Mouse (Mus musculus): ENCODE measurements around the gene Miga1. TPM values are rescaled to one million over a fixed set of nuclear protein-coding genes. Genes with fewer than 3 reads are reported as not detected.
A peak's percentile ranks its signal among the peaks of the same experiment; 100 is the strongest.

Gene Miga1
- 15.9 and 16.4 TPM in 2 replicates for polyA plus RNA-seq (2014; fragmentation: Nextera tagmentation; extraction: Ambion mirVana)

DNA sequence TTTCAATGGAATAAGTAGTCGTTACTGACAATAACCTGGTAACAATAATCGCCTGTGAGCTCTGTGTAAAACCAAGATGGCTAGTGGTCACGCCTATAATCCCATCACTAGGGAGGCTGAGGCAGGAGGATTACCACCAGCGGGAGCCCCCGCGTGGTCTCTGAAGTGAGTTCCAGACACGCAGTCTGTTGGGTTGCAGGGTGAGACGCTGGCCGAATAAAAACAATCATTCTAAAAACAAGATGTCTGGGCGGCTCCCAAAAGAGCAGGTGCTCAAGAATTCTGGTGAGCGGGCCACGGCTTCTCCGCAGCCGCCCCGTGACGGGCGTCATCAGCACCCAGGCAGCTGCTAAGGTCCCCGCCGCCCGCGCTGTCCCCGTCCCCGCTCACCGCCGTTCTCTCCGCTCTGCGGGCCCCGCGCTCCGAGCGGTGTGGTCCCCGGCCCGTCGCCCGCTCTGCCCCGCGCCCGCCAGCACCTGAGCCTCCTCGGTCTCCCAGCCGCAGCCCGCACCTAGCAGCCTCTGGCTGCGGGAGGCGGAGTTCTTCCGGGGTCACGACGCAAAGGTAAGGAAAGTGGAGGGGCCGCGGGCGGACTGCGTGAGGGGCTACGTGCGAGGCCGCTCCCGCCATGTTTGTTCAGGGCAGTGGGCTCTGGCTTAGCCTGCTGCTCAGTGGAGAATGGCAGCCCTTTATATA, at the start of gene Miga1:
Miga1 (minus strand) TSS at position 546 of the 696 bp plus-strand sequence.
- 3% methylated on average over 54 of the region's 54 CpGs for WGBS
- peaks cover 23% of the 10 kb centered on the region for H3K36me3 ChIP-seq (ENCODE audit: control insufficient read depth, insufficient read depth, low read length)
- peaks cover 2 to 4% of the 10 kb centered on the region in 2 experiments; a peak in 2 of 4 replicates for H3K4me1 ChIP-seq (ENCODE audit: control insufficient read depth in 2 of 2, insufficient read depth in 2 of 2, low read length in 2 of 2)
- H3K9me3 ChIP-seq (ENCODE audit: control insufficient read depth, low read length), result no peaks in the 10 kb centered on the region
- peak; percentile 88 for ATAC-seq (ENCODE audit: insufficient number of reproducible peaks, insufficient read depth, low FRiP score, low read depth)
- H3K27me3 ChIP-seq (ENCODE audit: control insufficient read depth, insufficient read depth, low read length), result no peaks in the 10 kb centered on the region
- peak within 1 kb of the TSS in 1 of 2 experiments; percentile 26; a peak in 1 of 4 replicates for H3K27ac ChIP-seq (replicated peaks in 1 of 2; ENCODE audit: control insufficient read depth in 1 of 2, insufficient read depth in 1 of 2, low read depth in 2 of 2, low read length in 2 of 2)
- peak within 1 kb of the TSS; percentile 91 to 95 for H3K4me3 ChIP-seq (ENCODE audit: control insufficient read depth in 1 of 2, insufficient read depth in 1 of 2, low read depth in 1 of 2, low read length in 2 of 2)
- peak within 1 kb of the TSS; percentile 74 for H3K4me2 ChIP-seq (ENCODE audit: low read length)
- peak within 1 kb of the TSS; percentile 87 for H3K9ac ChIP-seq (ENCODE audit: low read length)

GRCm38 (mm10) chr3:152384106-152384505, 43.9 kb upstream of the Miga1 start:
- Histone ChIP-seq H3K27ac (replicated peaks in 1 of 2; ENCODE audit: control insufficient read depth in 1 of 2, insufficient read depth in 1 of 2, low read depth in 2 of 2, low read length in 2 of 2) (no peak overlapping the region), H3K4me3 (ENCODE audit: control insufficient read depth in 1 of 2, insufficient read depth in 1 of 2, low read depth in 1 of 2, low read length in 2 of 2) (no peak overlapping the region), H3K9me3 (ENCODE audit: control insufficient read depth, low read length) (no peaks in the 10 kb centered on the region), H3K27me3 (ENCODE audit: control insufficient read depth, insufficient read depth, low read length) (no peaks in the 10 kb centered on the region), H3K4me1 (ENCODE audit: control insufficient read depth in 2 of 2, insufficient read depth in 2 of 2, low read length in 2 of 2) (no peaks in the 10 kb centered on the region), H3K9ac (ENCODE audit: low read length) (no peak overlapping the region), H3K36me3 (ENCODE audit: control insufficient read depth, insufficient read depth, low read length) (peaks cover 90% of the 10 kb centered on the region), H3K4me2 (ENCODE audit: low read length) (no peak overlapping the region)
- 75% methylated on average over 11 of the region's 11 CpGs for WGBS
- ATAC-seq (ENCODE audit: insufficient number of reproducible peaks, insufficient read depth, low FRiP score, low read depth), result no peak

- no peak overlapping the region for H3K4me2 ChIP-seq (ENCODE audit: low read length)
- no peak overlapping the region for H3K4me3 ChIP-seq (ENCODE audit: control insufficient read depth in 1 of 2, insufficient read depth in 1 of 2, low read depth in 1 of 2, low read length in 2 of 2)
- no peak overlapping the region for H3K9ac ChIP-seq (ENCODE audit: low read length)
- H3K27ac ChIP-seq (replicated peaks in 1 of 2; ENCODE audit: control insufficient read depth in 1 of 2, insufficient read depth in 1 of 2, low read depth in 2 of 2, low read length in 2 of 2), result no peak overlapping the region
- WGBS, result 83% methylated on average over 4 of the region's 4 CpGs
- H3K27me3 ChIP-seq (ENCODE audit: control insufficient read depth, insufficient read depth, low read length), result no peaks in the 10 kb centered on the region
- peaks cover 94% of the 10 kb centered on the region for H3K36me3 ChIP-seq (ENCODE audit: control insufficient read depth, insufficient read depth, low read length)
- H3K4me1 ChIP-seq (ENCODE audit: control insufficient read depth in 2 of 2, insufficient read depth in 2 of 2, low read length in 2 of 2), result no peaks in the 10 kb centered on the region
- no peaks in the 10 kb centered on the region for H3K9me3 ChIP-seq (ENCODE audit: control insufficient read depth, low read length)
- ATAC-seq (ENCODE audit: insufficient number of reproducible peaks, insufficient read depth, low FRiP score, low read depth), result no peak
These were observed 35.9 kb upstream of the Miga1 start for GRCm38 (mm10) chr3:152376063-152376462.

- Histone ChIP-seq H3K36me3 (ENCODE audit: control insufficient read depth, insufficient read depth, low read length) (peaks cover 99% of the 10 kb centered on the region), H3K9me3 (ENCODE audit: control insufficient read depth, low read length) (no peaks in the 10 kb centered on the region), H3K4me1 (ENCODE audit: control insufficient read depth in 2 of 2, insufficient read depth in 2 of 2, low read length in 2 of 2) (no peaks in the 10 kb centered on the region), H3K4me3 (ENCODE audit: control insufficient read depth in 1 of 2, insufficient read depth in 1 of 2, low read depth in 1 of 2, low read length in 2 of 2) (no peak overlapping the region), H3K27me3 (ENCODE audit: control insufficient read depth, insufficient read depth, low read length) (no peaks in the 10 kb centered on the region), H3K9ac (ENCODE audit: low read length) (no peak overlapping the region), H3K4me2 (ENCODE audit: low read length) (no peak overlapping the region), H3K27ac (replicated peaks in 1 of 2; ENCODE audit: control insufficient read depth in 1 of 2, insufficient read depth in 1 of 2, low read depth in 2 of 2, low read length in 2 of 2) (no peak overlapping the region)
- 94% methylated on average over 2 of the region's 2 CpGs for WGBS
- no peak for ATAC-seq (ENCODE audit: insufficient number of reproducible peaks, insufficient read depth, low FRiP score, low read depth)
These were observed 24.0 kb upstream of the Miga1 start for GRCm38 (mm10) chr3:152364181-152364580.

GRCm38 (mm10) chr3:152359151-152359550, 18.9 kb upstream of the Miga1 start:
- H3K27me3 ChIP-seq (ENCODE audit: control insufficient read depth, insufficient read depth, low read length), result no peaks in the 10 kb centered on the region
- peaks cover 57% of the 10 kb centered on the region for H3K36me3 ChIP-seq (ENCODE audit: control insufficient read depth, insufficient read depth, low read length)
- H3K4me1 ChIP-seq (ENCODE audit: control insufficient read depth in 2 of 2, insufficient read depth in 2 of 2, low read length in 2 of 2), result no peaks in the 10 kb centered on the region; a peak in 1 of 4 replicates
- H3K9ac ChIP-seq (ENCODE audit: low read length), result no peak overlapping the region
- 80% methylated on average over 7 of the region's 7 CpGs for WGBS
- H3K27ac ChIP-seq (replicated peaks in 1 of 2; ENCODE audit: control insufficient read depth in 1 of 2, insufficient read depth in 1 of 2, low read depth in 2 of 2, low read length in 2 of 2), result no peak overlapping the region
- H3K4me2 ChIP-seq (ENCODE audit: low read length), result no peak overlapping the region
- no peak for ATAC-seq (ENCODE audit: insufficient number of reproducible peaks, insufficient read depth, low FRiP score, low read depth)
- no peak overlapping the region for H3K4me3 ChIP-seq (ENCODE audit: control insufficient read depth in 1 of 2, insufficient read depth in 1 of 2, low read depth in 1 of 2, low read length in 2 of 2)
- H3K9me3 ChIP-seq (ENCODE audit: control insufficient read depth, low read length), result no peaks in the 10 kb centered on the region

DNA sequence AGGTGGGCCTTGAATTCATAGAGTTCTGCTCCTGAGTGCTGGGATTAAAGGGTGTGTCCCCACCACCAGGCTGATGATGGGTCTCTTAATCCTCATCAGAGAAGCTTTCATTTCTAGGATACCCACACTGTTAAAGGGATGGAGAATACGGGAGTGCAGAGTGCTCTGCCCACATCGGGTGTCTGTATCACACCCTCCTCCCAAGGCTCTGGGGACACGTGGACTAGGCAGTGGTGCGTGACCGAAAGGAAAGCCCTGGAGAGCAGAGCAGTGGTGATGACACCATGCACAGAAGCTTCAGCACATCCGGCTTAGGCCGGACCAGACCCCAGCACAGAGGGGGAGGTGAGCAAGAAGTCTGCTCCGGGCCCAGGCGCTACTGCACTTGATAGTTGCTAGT, 16.5 kb upstream of the Miga1 start:
- Histone ChIP-seq H3K9me3 (ENCODE audit: control insufficient read depth, low read length) (no peaks in the 10 kb centered on the region), H3K27me3 (ENCODE audit: control insufficient read depth, insufficient read depth, low read length) (no peaks in the 10 kb centered on the region), H3K4me2 (ENCODE audit: low read length) (no peak overlapping the region), H3K9ac (ENCODE audit: low read length) (no peak overlapping the region), H3K36me3 (ENCODE audit: control insufficient read depth, insufficient read depth, low read length) (peaks cover 33% of the 10 kb centered on the region), H3K4me3 (ENCODE audit: control insufficient read depth in 1 of 2, insufficient read depth in 1 of 2, low read depth in 1 of 2, low read length in 2 of 2) (no peak overlapping the region), H3K27ac (replicated peaks in 1 of 2; ENCODE audit: control insufficient read depth in 1 of 2, insufficient read depth in 1 of 2, low read depth in 2 of 2, low read length in 2 of 2) (no peak overlapping the region), H3K4me1 (ENCODE audit: control insufficient read depth in 2 of 2, insufficient read depth in 2 of 2, low read length in 2 of 2) (peaks cover 3 to 11% of the 10 kb centered on the region in 2 experiments; a peak in 3 of 4 replicates)
- WGBS, result 69% methylated on average over 9 of the region's 9 CpGs
- ATAC-seq (ENCODE audit: insufficient number of reproducible peaks, insufficient read depth, low FRiP score, low read depth), result no peak

DNA sequence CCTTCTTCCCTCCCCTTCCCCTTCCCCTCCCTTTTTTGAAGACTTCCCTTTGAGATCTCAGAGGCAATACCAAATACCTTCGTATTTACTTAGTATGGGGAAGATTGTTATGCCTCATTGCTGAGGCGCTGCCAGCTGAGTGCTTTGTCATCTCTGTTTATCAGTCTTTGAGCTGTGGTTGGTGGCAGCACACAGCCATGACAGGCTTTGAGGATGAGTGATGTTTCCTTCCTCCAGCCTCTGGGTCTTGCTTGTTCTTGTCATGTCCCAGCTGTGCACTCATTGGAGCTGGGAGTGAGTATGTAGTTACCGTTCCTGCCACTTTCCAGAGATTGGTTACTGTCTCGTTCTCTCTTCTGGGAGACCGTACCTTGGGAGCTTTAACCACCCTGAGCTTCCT, 15.2 kb upstream of the Miga1 start:
- peaks cover 19% of the 10 kb centered on the region for H3K36me3 ChIP-seq (ENCODE audit: control insufficient read depth, insufficient read depth, low read length)
- H3K4me2 ChIP-seq (ENCODE audit: low read length), result no peak overlapping the region
- 56% methylated on average over 5 of the region's 5 CpGs for WGBS
- H3K9me3 ChIP-seq (ENCODE audit: control insufficient read depth, low read length), result no peaks in the 10 kb centered on the region
- H3K9ac ChIP-seq (ENCODE audit: low read length), result no peak overlapping the region
- no peak for ATAC-seq (ENCODE audit: insufficient number of reproducible peaks, insufficient read depth, low FRiP score, low read depth)
- H3K27ac ChIP-seq (replicated peaks in 1 of 2; ENCODE audit: control insufficient read depth in 1 of 2, insufficient read depth in 1 of 2, low read depth in 2 of 2, low read length in 2 of 2), result no peak overlapping the region
- H3K4me3 ChIP-seq (ENCODE audit: control insufficient read depth in 1 of 2, insufficient read depth in 1 of 2, low read depth in 1 of 2, low read length in 2 of 2), result no peak overlapping the region
- no peaks in the 10 kb centered on the region for H3K27me3 ChIP-seq (ENCODE audit: control insufficient read depth, insufficient read depth, low read length)
- H3K4me1 ChIP-seq (ENCODE audit: control insufficient read depth in 2 of 2, insufficient read depth in 2 of 2, low read length in 2 of 2), result peaks cover 3 to 11% of the 10 kb centered on the region in 2 experiments; a peak in 3 of 4 replicates
